Mouse (Mus musculus): ENCODE data around the gene Galnt7.

The Galnt7 gene

GRCm38 (mm10) chr8:57628787-57629664, 23.8 kb downstream of the Galnt7 start:
- no peak for DNase-seq (ENCODE audit: low read depth, low spot score)

DNA sequence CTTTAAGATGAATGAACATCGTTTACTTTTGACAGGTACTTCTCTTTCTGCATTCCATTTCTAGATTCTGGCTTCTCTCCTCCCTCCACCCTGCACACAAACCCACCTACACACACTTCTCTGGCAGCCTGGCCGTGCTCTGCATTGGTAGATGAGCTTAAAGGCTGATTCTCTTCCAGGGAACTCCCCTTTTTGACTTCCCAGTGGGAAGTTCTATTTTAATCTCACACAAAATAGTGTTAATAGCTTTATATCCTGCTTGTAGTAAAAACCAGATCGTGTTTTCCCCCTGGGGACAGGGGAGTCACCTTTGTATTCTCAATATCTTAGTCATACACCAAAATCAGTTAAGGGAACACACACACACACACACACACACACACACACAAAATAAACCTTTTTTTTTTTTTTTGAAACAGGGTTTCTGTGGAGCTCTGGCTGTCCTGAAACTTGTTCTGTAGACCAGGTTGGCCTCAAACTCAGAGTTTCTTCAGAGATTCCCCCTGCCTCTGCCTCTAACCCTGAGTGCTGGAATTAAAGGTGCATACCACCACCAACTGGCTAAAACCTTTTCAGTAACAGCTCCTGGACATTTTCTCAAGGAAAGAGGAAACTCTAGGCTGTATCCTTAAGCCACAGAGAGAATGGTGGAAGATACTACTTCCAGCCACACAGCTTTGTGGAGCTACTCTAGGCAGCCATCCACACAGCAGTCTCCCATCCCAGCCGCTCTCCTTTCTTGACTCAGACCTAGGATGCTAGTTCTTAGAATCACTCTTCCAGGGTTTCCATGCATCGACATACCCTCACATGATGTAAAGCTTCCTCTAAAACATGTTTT, 24.7 kb downstream of the Galnt7 start:
- no peak for DNase-seq (ENCODE audit: low read depth, low spot score)

GRCm38 (mm10) chr8:57623955-57624354, 28.9 kb downstream of the Galnt7 start:
- no peak for DNase-seq (ENCODE audit: low read depth, low spot score)

DNA sequence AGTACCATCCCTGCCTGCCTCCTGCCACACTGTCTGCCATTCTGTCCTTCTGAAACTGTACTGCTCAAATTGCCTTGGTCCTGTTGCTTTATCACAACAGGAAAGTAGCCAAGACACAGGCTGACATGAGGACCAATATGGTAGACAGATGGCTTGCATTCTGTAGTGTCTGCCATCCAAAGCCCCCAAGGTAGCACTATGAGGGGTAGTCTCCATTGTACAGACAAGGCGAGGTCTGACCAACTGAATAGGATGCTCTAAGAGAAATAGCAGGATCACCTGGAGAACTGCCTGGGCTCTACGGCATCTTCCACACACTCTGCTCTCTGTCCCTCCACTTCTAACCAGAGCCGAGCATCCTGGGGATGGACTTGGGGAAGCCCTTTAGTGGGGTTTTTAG, 29.8 kb downstream of the Galnt7 start:
- DNase-seq (ENCODE audit: low read depth, low spot score) = no peak

DNA sequence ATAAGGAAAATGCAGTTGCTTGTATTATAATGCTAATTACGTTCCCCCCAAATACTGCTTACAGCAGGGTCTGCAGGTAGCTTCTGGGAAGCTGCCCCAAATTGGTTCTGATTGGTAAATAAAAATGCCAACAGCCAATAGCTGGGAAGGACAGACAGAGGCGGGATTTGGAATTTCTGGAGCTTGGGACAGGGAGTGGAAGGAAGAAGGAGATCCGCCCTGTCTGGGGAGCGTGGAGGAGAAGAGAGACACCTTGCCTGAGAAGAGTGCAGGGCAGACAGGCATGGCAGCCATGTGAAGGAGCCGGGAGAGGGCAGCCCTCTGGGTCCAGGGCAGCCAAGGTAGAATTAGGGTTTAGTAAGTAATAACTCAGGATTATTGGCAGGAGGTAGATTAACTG, 35.9 kb downstream of the Galnt7 start:
- DNase-seq (ENCODE audit: low read depth, low spot score) = peak; percentile 84

DNA sequence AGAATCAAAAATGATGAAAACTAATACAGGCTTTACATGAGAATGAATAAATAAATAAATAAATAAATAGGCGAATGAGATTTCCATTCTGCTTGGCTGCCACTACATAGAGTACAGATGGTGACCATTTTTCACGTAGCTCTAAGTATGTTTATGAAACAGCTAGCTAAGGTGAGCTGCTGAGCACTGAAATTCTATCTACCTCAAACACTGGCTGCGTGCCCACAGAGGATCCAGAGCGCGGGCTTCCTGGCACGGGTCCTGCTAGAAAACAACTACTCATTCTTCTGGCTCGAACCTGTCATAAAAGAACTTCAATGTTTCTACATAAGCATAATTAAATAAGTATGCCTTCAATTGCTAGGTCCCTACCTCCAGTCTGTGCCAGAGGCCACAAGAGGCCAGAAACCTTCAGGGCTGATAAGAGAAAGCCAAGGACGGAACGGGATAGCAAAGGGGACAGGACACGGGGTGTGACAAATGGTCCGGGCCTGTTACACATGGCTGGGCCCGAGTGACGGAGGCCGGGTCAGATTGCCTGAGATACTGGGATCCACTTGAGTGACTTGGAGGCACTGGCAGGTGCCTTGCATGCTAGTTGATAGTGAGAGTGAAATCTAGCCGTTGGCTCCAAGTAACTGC, 37.7 kb downstream of the Galnt7 start:
- DNase-seq (ENCODE audit: low read depth, low spot score) = no peak

- no peak for DNase-seq (ENCODE audit: low read depth, low spot score)
Measured at GRCm38 (mm10) chr8:57611419-57611977, 41.3 kb downstream of the Galnt7 start.

DNA sequence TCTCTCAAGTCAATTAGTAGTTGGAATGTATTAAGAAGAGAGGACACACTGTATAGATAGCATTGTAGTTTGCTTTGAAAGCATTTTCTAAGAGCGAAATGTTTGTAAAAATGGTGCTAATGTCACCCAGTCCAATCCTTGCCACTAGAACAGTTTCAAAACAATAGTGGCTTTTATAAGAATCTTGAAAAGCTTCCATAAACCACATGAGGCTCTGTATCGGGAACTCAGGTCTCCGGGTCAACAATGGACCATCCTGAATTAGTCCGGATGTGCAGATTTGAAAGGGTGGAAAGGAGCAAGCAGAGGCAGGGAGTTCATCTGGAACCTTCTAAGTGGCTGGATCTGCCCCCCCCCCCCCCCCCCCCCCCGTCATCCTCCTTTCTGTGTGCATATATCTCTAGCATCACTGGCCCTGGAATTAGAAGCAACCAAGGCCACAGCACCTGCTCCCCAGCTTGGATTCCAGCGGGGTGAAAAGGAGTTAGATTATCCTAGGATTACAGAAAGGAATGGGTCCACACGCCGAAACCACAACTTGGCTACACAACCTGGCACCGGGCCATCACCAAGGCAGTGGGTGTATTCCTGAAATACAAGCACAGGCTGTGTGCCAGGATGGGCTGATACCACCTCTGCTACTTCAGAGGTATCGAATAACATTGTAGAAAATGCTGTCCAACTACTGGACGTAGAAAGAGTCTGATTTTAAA, 42.0 kb downstream of the Galnt7 start:
- no peak for DNase-seq (ENCODE audit: low read depth, low spot score)

DNA sequence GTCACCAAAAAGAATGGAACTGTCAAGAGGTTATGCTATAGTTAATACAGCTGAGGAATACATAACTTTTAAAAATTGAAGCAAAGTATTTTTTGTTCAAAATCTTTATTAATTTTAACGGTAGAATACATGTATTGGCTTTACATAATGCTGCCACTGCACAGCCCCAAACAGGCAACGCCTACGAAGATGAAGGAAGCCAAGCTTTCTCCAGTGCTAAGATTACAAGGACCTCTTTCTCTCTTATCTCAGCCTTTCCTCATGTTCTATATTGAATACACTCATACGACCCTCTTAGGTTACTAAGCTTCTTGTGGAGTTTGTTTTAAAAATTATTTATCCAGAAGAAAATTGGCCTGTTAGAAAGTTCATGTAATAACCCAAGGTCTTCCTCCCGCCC, 50.3 kb downstream of the Galnt7 start:
- DNase-seq (ENCODE audit: low read depth, low spot score) = no peak

- no peak for DNase-seq (ENCODE audit: low read depth, low spot score)
Measured at GRCm38 (mm10) chr8:57601987-57602418, 50.8 kb downstream of the Galnt7 start.

DNA sequence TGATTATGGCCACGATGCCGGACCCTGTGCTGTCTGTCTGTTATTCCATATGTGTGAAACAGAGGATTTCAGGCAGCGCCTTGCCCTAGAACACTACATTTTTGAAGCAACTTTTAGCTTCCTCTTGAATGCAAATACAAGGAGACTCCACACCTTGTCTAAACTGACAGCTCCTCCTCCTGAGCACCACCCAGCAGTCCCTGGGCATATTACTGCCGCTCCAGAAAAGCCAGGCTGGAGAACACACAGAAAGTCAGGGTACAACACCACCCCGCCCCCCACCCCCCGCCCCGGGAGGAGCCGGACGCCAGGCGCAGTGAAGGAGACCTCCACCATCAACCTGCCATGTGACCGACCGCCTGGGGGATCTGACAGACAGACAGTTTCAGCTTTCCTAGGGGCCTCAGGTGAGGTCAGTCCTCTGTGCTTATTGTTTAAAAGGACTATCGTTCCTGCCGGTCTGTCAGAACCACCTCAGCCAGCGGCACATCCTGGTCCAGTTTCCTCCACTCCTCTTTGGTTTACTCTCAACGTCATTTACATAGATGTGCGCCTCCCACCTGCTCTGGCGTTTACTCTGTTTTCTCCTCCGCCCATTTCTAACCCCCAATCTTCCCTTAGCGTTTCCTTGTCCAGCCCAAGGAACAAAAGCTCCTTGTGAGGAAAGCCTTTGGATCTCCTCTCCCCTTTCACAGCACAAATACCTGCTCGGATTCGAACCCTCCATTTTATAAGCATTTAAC, 52.8 kb downstream of the Galnt7 start:
- DNase-seq (ENCODE audit: low read depth, low spot score) = peak; percentile 80

- no peak for DNase-seq (ENCODE audit: low read depth, low spot score)
Measured at GRCm38 (mm10) chr8:57595853-57596252, 57.0 kb downstream of the Galnt7 start.

DNA sequence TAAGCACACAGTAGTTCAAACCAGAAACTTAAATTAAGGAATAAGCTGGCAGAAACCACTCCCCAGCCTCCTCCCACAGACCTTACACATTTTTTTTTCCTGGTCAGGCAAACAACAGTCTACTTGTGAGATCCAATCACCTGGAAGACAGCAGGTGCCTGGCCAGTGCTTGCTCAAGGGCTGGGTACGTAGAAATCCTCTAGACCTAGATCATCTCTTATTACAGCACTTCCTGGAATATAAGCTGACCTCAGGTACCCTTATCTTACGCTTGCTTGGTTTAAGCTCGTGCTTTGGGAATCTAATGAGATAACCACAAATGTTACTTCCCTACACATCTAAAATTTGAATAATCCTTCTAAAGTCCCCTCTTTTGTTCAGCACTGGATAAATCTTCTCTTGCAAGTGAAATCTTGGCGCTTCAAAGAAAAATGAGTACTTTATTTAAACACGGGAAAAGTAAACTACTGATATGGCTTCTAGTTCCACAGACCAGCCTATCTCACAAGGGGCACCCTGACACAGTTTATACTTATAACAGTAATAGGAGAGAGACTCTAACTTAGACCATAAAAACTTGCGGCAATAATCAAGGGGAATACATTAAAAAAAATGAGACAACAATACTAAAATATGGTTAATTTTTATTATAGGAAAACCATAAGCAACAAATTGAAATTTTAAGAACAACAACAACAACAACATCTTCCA, 58.5 kb downstream of the Galnt7 start:
- no peak for DNase-seq (ENCODE audit: low read depth, low spot score)

GRCm38 (mm10) chr8:57592604-57593003, 60.2 kb downstream of the Galnt7 start:
- no peak for DNase-seq (ENCODE audit: low read depth, low spot score)

DNA sequence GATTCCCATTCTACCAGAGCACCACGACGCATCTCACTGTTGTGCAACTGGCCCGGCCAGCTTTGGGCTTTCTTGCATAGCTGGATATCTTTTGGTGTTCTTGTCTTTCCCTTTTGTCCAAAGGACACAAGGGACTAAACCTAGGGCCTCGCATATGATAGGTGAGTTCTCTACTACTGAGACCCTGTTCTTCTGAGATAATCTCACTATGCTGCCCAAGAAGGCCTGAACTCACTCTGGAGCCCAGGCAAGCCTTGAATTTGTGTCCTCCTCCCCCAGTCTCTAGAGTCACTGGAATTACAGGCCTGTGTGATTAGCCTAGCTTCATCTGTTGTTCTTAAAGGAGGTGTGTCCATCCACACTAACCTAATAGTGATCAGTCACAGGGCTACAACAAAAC, 61.2 kb downstream of the Galnt7 start:
- no peak for DNase-seq (ENCODE audit: low read depth, low spot score)

- DNase-seq (ENCODE audit: low read depth, low spot score) = no peak
Measured at GRCm38 (mm10) chr8:57590015-57590414, 62.8 kb downstream of the Galnt7 start.

- no peak for DNase-seq (ENCODE audit: low read depth, low spot score)
Measured at GRCm38 (mm10) chr8:57589176-57589575, 63.7 kb downstream of the Galnt7 start.

DNA sequence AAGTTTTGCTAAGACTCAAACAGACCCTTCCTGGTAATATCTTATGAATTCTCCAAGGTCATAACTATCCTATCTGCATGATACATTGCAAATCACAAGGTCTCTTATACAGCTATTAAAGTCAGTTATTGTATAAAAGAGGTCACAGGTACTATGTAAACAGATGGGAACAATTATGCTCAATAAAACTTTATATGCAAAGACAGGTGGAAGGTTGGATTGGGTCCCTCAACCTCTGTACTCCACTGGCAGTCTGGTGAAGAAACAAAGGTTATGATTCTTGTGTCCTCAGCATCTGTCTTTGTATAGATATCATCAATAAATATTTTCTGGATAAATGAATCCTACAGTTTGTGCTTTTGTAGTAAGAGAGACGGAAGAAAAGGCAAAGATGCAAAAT, 64.2 kb downstream of the Galnt7 start:
- no peak for DNase-seq (ENCODE audit: low read depth, low spot score)

GRCm38 (mm10) chr8:57586667-57587066, 66.2 kb downstream of the Galnt7 start:
- no peak for DNase-seq (ENCODE audit: low read depth, low spot score)

- no peak for DNase-seq (ENCODE audit: low read depth, low spot score)
Measured at GRCm38 (mm10) chr8:57585831-57586230, 67.0 kb downstream of the Galnt7 start.
